Mouse (Mus musculus): ENCODE measurements around the gene Bdh2. TPM values are rescaled to one million over a fixed set of nuclear protein-coding genes. Genes with fewer than 3 reads are reported as not detected.
A peak's percentile ranks its signal among the peaks of the same experiment; 100 is the strongest.

Gene Bdh2
- polyA plus RNA-seq (2021), result 147 TPM

- peak; percentile 98 for TF ChIP-seq CTCF (IDR thresholded peaks at IDR 0.05)
- ChIA-PET POLR2A (interaction anchor here (0.7 to 2.9 kb wide), 3 partner anchors 9 to 48 kb away, joined by 3 to 12 read pairs (median 4); no protein-coding TSS in a partner anchor), CTCF (interaction anchor here (0.7 to 3.4 kb wide), 28 partner anchors 8 to 457 kb away, joined by 3 to 17 read pairs (median 5); partner anchors contain the start of gene Cisd2)
- ATAC-seq (peak; percentile 92), DNase-seq (ENCODE audit: low read depth, low spot score) (peak; percentile 95)
- in situ Hi-C loops (cut with MboI; ENCODE audit: low pct_unique_long_range_greater_than_20kb), result loop anchor here (5.0 kb wide), 1 partner anchor 116 kb away; no protein-coding TSS in a partner anchor
- H3K27me3 ChIP-seq, result no peaks in the 10 kb centered on the region
Observed at GRCm38 (mm10) chr3:135280669-135281415, at the start of gene Bdh2. Gene Bdh2, plus strand, starts transcription at chr3:135281221.

GRCm38 (mm10) chr3:135232058-135232457, 49.0 kb upstream of the Bdh2 start:
- in situ Hi-C loops (cut with MboI; ENCODE audit: low pct_unique_long_range_greater_than_20kb), result no loop called here
- ChIA-PET CTCF (interaction anchor here (1.0 to 1.4 kb wide), 6 partner anchors 9 to 21 kb away, joined by 3 to 4 read pairs (median 4); no protein-coding TSS in a partner anchor), POLR2A (no interaction called here)
- no peaks in the 10 kb centered on the region for H3K27me3 ChIP-seq
- TF ChIP-seq CTCF (IDR thresholded peaks at IDR 0.05), result no peak
- ATAC-seq (no peak), DNase-seq (ENCODE audit: low read depth, low spot score) (no peak)

- no peaks in the 10 kb centered on the region for H3K27me3 ChIP-seq
- in situ Hi-C loops (cut with MboI; ENCODE audit: low pct_unique_long_range_greater_than_20kb), result no loop called here
- DNase-seq (ENCODE audit: low read depth, low spot score), result no peak
- ChIA-PET CTCF (interaction anchor here (1.0 to 1.4 kb wide), 6 partner anchors 9 to 25 kb away, joined by 3 to 4 read pairs (median 4); no protein-coding TSS in a partner anchor), POLR2A (interaction anchor here (1.4 kb wide), 1 partner anchor 10 kb away, joined by 4 read pairs; no protein-coding TSS in a partner anchor)
- TF ChIP-seq CTCF (IDR thresholded peaks at IDR 0.05), result no peak
- ATAC-seq, result no peak
Observed at GRCm38 (mm10) chr3:135232462-135232861, 48.6 kb upstream of the Bdh2 start.

- DNase-seq (ENCODE audit: low read depth, low spot score) (peak; percentile 19), ATAC-seq (peak; percentile 71)
- ChIA-PET POLR2A (no interaction called here), CTCF (interaction anchor here (0.8 to 2.2 kb wide), 2 partner anchors 11 to 14 kb away, joined by 3 to 7 read pairs; no protein-coding TSS in a partner anchor)
- TF ChIP-seq CTCF (IDR thresholded peaks at IDR 0.05), result peak; percentile 63
- H3K27me3 ChIP-seq, result no peaks in the 10 kb centered on the region
- in situ Hi-C loops (cut with MboI; ENCODE audit: low pct_unique_long_range_greater_than_20kb), result no loop called here
Observed at GRCm38 (mm10) chr3:135245733-135246132, 35.3 kb upstream of the Bdh2 start.

GRCm38 (mm10) chr3:135246828-135247227, 34.2 kb upstream of the Bdh2 start:
- ChIA-PET CTCF (interaction anchor here (0.7 to 2.2 kb wide), 3 partner anchors 10 to 22 kb away, joined by 3 to 7 read pairs (median 3); no protein-coding TSS in a partner anchor), POLR2A (no interaction called here)
- ATAC-seq (no peak), DNase-seq (ENCODE audit: low read depth, low spot score) (no peak)
- H3K27me3 ChIP-seq, result no peaks in the 10 kb centered on the region
- in situ Hi-C loops (cut with MboI; ENCODE audit: low pct_unique_long_range_greater_than_20kb), result no loop called here
- no peak for TF ChIP-seq CTCF (IDR thresholded peaks at IDR 0.05)

- POLR2A ChIA-PET, result no interaction called here
Observed at GRCm38 (mm10) chr3:135249104-135249503, 31.9 kb upstream of the Bdh2 start.

GRCm38 (mm10) chr3:135251825-135252224, 29.2 kb upstream of the Bdh2 start:
- in situ Hi-C loops (cut with MboI; ENCODE audit: low pct_unique_long_range_greater_than_20kb), result no loop called here
- TF ChIP-seq CTCF (IDR thresholded peaks at IDR 0.05), result no peak
- no peak for ATAC-seq
- CTCF ChIA-PET, result interaction anchor here (1.2 to 3.0 kb wide), 3 partner anchors 10 to 14 kb away, joined by 3 to 10 read pairs (median 4); no protein-coding TSS in a partner anchor
- no peak for DNase-seq (ENCODE audit: low read depth, low spot score)
- POLR2A ChIA-PET, result interaction anchor here (1.2 kb wide), 1 partner anchor 11 kb away, joined by 3 read pairs; no protein-coding TSS in a partner anchor
- no peaks in the 10 kb centered on the region for H3K27me3 ChIP-seq

More at GRCm38 (mm10) chr3:135249104-135249503, 31.9 kb upstream of the Bdh2 start:
- in situ Hi-C loops (cut with MboI; ENCODE audit: low pct_unique_long_range_greater_than_20kb), result no loop called here
- TF ChIP-seq CTCF (IDR thresholded peaks at IDR 0.05), result no peak
- ATAC-seq (no peak), DNase-seq (ENCODE audit: low read depth, low spot score) (no peak)
- no peaks in the 10 kb centered on the region for H3K27me3 ChIP-seq
- CTCF ChIA-PET, result no interaction called here

GRCm38 (mm10) chr3:135254784-135255183, 26.2 kb upstream of the Bdh2 start:
- TF ChIP-seq CTCF (IDR thresholded peaks at IDR 0.05), result no peak
- ChIA-PET CTCF (interaction anchor here (0.8 to 2.9 kb wide), 2 partner anchors 10 to 85 kb away, joined by 3 to 8 read pairs; no protein-coding TSS in a partner anchor), POLR2A (interaction anchor here (0.7 kb wide), 1 partner anchor 21 kb away, joined by 5 read pairs; no protein-coding TSS in a partner anchor)
- DNase-seq (ENCODE audit: low read depth, low spot score) (no peak), ATAC-seq (no peak)
- H3K27me3 ChIP-seq, result no peaks in the 10 kb centered on the region
- in situ Hi-C loops (cut with MboI; ENCODE audit: low pct_unique_long_range_greater_than_20kb), result no loop called here

- ATAC-seq, result no peak
- ChIA-PET CTCF (interaction anchor here (0.9 to 1.2 kb wide), 4 partner anchors 8 to 20 kb away, joined by 3 to 4 read pairs (median 3); no protein-coding TSS in a partner anchor), POLR2A (no interaction called here)
- in situ Hi-C loops (cut with MboI; ENCODE audit: low pct_unique_long_range_greater_than_20kb), result no loop called here
- no peaks in the 10 kb centered on the region for H3K27me3 ChIP-seq
- TF ChIP-seq CTCF (IDR thresholded peaks at IDR 0.05), result no peak
- no peak for DNase-seq (ENCODE audit: low read depth, low spot score)
Observed at GRCm38 (mm10) chr3:135258919-135259318, 22.1 kb upstream of the Bdh2 start.

GRCm38 (mm10) chr3:135260233-135260632, 20.8 kb upstream of the Bdh2 start:
- ChIA-PET CTCF (interaction anchor here (1.1 kb wide), 1 partner anchor 11 kb away, joined by 3 read pairs; no protein-coding TSS in a partner anchor), POLR2A (no interaction called here)
- DNase-seq (ENCODE audit: low read depth, low spot score) (no peak), ATAC-seq (no peak)
- no peak for TF ChIP-seq CTCF (IDR thresholded peaks at IDR 0.05)
- H3K27me3 ChIP-seq, result no peaks in the 10 kb centered on the region
- in situ Hi-C loops (cut with MboI; ENCODE audit: low pct_unique_long_range_greater_than_20kb), result no loop called here
